Mouse (Mus musculus) kidney, adult 2 months (tissue): ENCODE measurements around the gene Rps6ka2.

ENCODE experiments used
- CTCF ChIP-seq: fragments of 200-500 bp; conservative IDR thresholded peaks from 2 replicates; pipeline ENCODE4 v1.5.1; 2011; ENCODE audit warnings: low read depth, mild to moderate bottlenecking, control low read depth, low read length, moderate library complexity, mixed read lengths; ENCODE audit not compliant: insufficient read depth, insufficient read length
- POLR2A ChIP-seq: fragments of 200-500 bp; IDR thresholded peaks from one replicate; pipeline ENCODE4 v1.6.1; 2011; ENCODE audit warnings: low read depth, low read length, control low read depth

DNA sequence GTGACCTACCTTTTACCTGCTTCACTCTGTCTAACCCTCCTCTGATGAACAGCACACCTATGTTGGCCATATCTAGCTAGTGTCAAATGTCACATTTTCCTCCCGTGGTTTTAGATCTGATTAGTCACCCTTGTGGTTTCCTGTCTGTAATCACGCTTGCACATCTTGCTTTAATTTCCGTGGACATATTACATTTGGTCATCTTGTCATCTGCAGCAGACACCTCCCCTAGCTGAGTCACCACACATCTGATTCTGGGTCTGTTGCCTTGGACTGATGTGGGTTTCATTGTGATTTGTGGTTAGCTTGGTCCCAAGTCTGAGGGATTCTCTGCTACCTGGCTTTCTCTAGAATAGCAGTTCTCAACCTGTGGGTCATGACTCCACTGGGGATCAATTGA lies 6.0 kb upstream of the Rps6ka2 start:
- TF ChIP-seq POLR2A (no peak), CTCF (no peak)
